Mouse (Mus musculus) CH12.LX (cell line): ENCODE results near the gene Gpr83. TPM values are rescaled to one million over a fixed set of nuclear protein-coding genes. Genes with fewer than 3 reads are reported as not detected.

ENCODE experiments used
- DNase-seq: peaks from one replicate; pipeline ENCODE4 v3.0.0-alpha.2; 2013; ENCODE audit errors: extremely low read depth
- H3K27ac ChIP-seq: 2 replicates; pipeline ENCODE4 v1.5.1; 2012; ENCODE audit warnings: low read depth, mild to moderate bottlenecking, control low read depth, moderate library complexity; ENCODE audit not compliant: insufficient read depth
- H3K27me3 ChIP-seq: replicated peaks from 2 replicates; pipeline ENCODE3; 2012; ENCODE audit warnings: inconsistent platforms
- H3K36me3 ChIP-seq, 2 experiments: replicated peaks in 1 of 2; 2 replicates each; pipeline versions ENCODE3 to v1.6.1; 2012; ENCODE audit warnings: inconsistent platforms in 1 of 2, low read length in 1 of 2, mild to moderate bottlenecking in 1 of 2, mixed read lengths in 1 of 2, moderate library complexity in 1 of 2; ENCODE audit not compliant: control insufficient read depth in 1 of 2, insufficient read depth in 1 of 2
- H3K4me1 ChIP-seq, 2 experiments: 2 replicates each; pipeline ENCODE4 v1.6.1; 2012; ENCODE audit warnings: inconsistent platforms in 1 of 2, moderate library complexity in 1 of 2; ENCODE audit not compliant: insufficient read depth in 2 of 2, control insufficient read depth in 1 of 2
- H3K4me2 ChIP-seq: 2 replicates; pipeline ENCODE4 v1.6.1; 2012; ENCODE audit warnings: low read depth, mild to moderate bottlenecking, control low read depth; ENCODE audit not compliant: poor library complexity, insufficient read depth, severe bottlenecking
- H3K4me3 ChIP-seq, 3 experiments: fragments of 150-350 bp in 1 of 3; sonication (generic) in 1 of 3; replicated peaks in 1 of 3; 2 replicates each; pipeline versions ENCODE3 to v1.5.1; 2011 to 2012; ENCODE audit warnings: low read depth in 2 of 3, low read length in 2 of 3, mild to moderate bottlenecking in 2 of 3, moderate library complexity in 2 of 3, control low read depth in 1 of 3, improper control_type of control experiment in 1 of 3, inconsistent platforms in 1 of 3, mixed read lengths in 1 of 3; ENCODE audit not compliant: poor library complexity in 1 of 3
- H3K79me2 ChIP-seq: replicated peaks from 2 replicates; pipeline ENCODE4 v1.6.1; 2012; ENCODE audit warnings: mild to moderate bottlenecking, moderate library complexity; ENCODE audit not compliant: control insufficient read depth, poor library complexity, insufficient read depth, severe bottlenecking; ENCODE audit errors: extremely low read depth
- H3K9ac ChIP-seq: 2 replicates; pipeline ENCODE4 v1.6.1; 2012; ENCODE audit warnings: low read depth, mild to moderate bottlenecking, control low read depth, moderate library complexity; ENCODE audit not compliant: insufficient read depth
- H3K9me3 ChIP-seq: replicated peaks from 2 replicates; pipeline ENCODE3; 2012; ENCODE audit warnings: low read length, inconsistent platforms, mixed read lengths
- BHLHE40 ChIP-seq: IDR thresholded peaks from 2 replicates; pipeline ENCODE4 v1.6.1; 2011; ENCODE audit warnings: mild to moderate bottlenecking, low read depth, low read length, improper control_type of control experiment
- CHD1 ChIP-seq: IDR thresholded peaks from 2 replicates; pipeline ENCODE4 v1.6.1; 2012; ENCODE audit warnings: low read depth, low read length, improper control_type of control experiment, inconsistent platforms
- CHD2 ChIP-seq: IDR thresholded peaks from 2 replicates; pipeline ENCODE4 v1.6.1; 2011; ENCODE audit warnings: low read length, improper control_type of control experiment
- CTCF ChIP-seq, 2 experiments: IDR thresholded peaks in 1 of 2; conservative IDR thresholded peaks in 1 of 2; 2 replicates each; pipeline ENCODE4 v1.5.1; 2011 to 2012; ENCODE audit warnings: low read depth in 2 of 2, low read length in 2 of 2, improper control_type of control experiment in 1 of 2, inconsistent platforms in 1 of 2, mild to moderate bottlenecking in 1 of 2, moderate library complexity in 1 of 2
- E2F4 ChIP-seq: IDR thresholded peaks from 2 replicates; pipeline ENCODE4 v1.6.1; 2011; ENCODE audit warnings: low read depth, low read length, improper control_type of control experiment; ENCODE audit not compliant: insufficient replicate concordance
- EP300 ChIP-seq: IDR thresholded peaks from 2 replicates; pipeline ENCODE4 v1.6.1; 2011; ENCODE audit warnings: low read length, improper control_type of control experiment
- ETS1 ChIP-seq: conservative IDR thresholded peaks from 2 replicates; pipeline ENCODE4 v1.6.1; 2012; ENCODE audit warnings: low read depth, mild to moderate bottlenecking, inconsistent platforms, low read length, improper control_type of control experiment, moderate library complexity
- GABPA ChIP-seq: IDR thresholded peaks from 2 replicates; pipeline ENCODE4 v1.6.1; 2012; ENCODE audit warnings: low read depth, low read length, improper control_type of control experiment, inconsistent platforms; ENCODE audit not compliant: insufficient replicate concordance
- HCFC1 ChIP-seq: IDR thresholded peaks from 2 replicates; pipeline ENCODE4 v1.6.1; 2012; ENCODE audit warnings: low read depth, mild to moderate bottlenecking, inconsistent platforms, low read length, improper control_type of control experiment
- IRF4 ChIP-seq: IDR thresholded peaks from 2 replicates; pipeline ENCODE4 v1.6.1; 2014; ENCODE audit warnings: low read depth, mild to moderate bottlenecking, inconsistent platforms, low read length, improper control_type of control experiment
- JUND ChIP-seq: conservative IDR thresholded peaks from 2 replicates; pipeline ENCODE4 v1.6.1; 2011; ENCODE audit warnings: low read depth, low read length, improper control_type of control experiment
- MAFK ChIP-seq: IDR thresholded peaks from 2 replicates; pipeline ENCODE4 v1.6.1; 2011; ENCODE audit warnings: low read length, improper control_type of control experiment; ENCODE audit not compliant: insufficient replicate concordance
- MAX ChIP-seq: IDR thresholded peaks from 2 replicates; pipeline ENCODE4 v1.6.1; 2011; ENCODE audit warnings: low read length, improper control_type of control experiment
- MEF2A ChIP-seq: IDR thresholded peaks from 2 replicates; pipeline ENCODE4 v1.6.1; 2014; ENCODE audit warnings: low read depth, mild to moderate bottlenecking, inconsistent platforms, low read length, improper control_type of control experiment, borderline replicate concordance
- MXI1 ChIP-seq: IDR thresholded peaks from 2 replicates; pipeline ENCODE4 v1.6.1; 2011; ENCODE audit warnings: mild to moderate bottlenecking, low read depth, low read length, improper control_type of control experiment
- NELFE ChIP-seq: IDR thresholded peaks from 2 replicates; pipeline ENCODE4 v1.6.1; 2011; ENCODE audit warnings: low read depth, low read length, improper control_type of control experiment
- NRF1 ChIP-seq: IDR thresholded peaks from 2 replicates; pipeline ENCODE4 v1.6.1; 2014; ENCODE audit warnings: low read depth, mild to moderate bottlenecking, inconsistent platforms, low read length, improper control_type of control experiment, moderate library complexity
- PAX5 ChIP-seq: IDR thresholded peaks from 2 replicates; pipeline ENCODE4 v1.6.1; 2012; ENCODE audit warnings: low read length, inconsistent platforms, mixed read lengths
- POLR2AphosphoS2 ChIP-seq: IDR thresholded peaks from 2 replicates; pipeline ENCODE4 v1.6.1; 2011; ENCODE audit warnings: low read depth, low read length, improper control_type of control experiment
- RAD21 ChIP-seq: IDR thresholded peaks from 2 replicates; pipeline ENCODE4 v1.6.1; 2011; ENCODE audit warnings: low read depth, mild to moderate bottlenecking, low read length, improper control_type of control experiment, moderate library complexity
- RCOR1 ChIP-seq: conservative IDR thresholded peaks from 2 replicates; pipeline ENCODE4 v1.6.1; 2012; ENCODE audit warnings: low read depth, mild to moderate bottlenecking, inconsistent platforms, low read length, improper control_type of control experiment
- SIN3A ChIP-seq: IDR thresholded peaks from 2 replicates; pipeline ENCODE4 v1.6.1; 2012; ENCODE audit warnings: low read length, improper control_type of control experiment, inconsistent platforms
- SMC3 ChIP-seq: IDR thresholded peaks from 2 replicates; pipeline ENCODE4 v1.6.1; 2011; ENCODE audit warnings: low read depth, low read length, improper control_type of control experiment
- TCF12 ChIP-seq: IDR thresholded peaks from 2 replicates; pipeline ENCODE4 v1.6.1; 2014; ENCODE audit warnings: low read depth, mild to moderate bottlenecking, inconsistent platforms, low read length, improper control_type of control experiment
- USF1 ChIP-seq: IDR thresholded peaks from 2 replicates; pipeline ENCODE4 v1.6.1; 2014; ENCODE audit warnings: low read depth, mild to moderate bottlenecking, inconsistent platforms, low read length, improper control_type of control experiment
- USF2 ChIP-seq: conservative IDR thresholded peaks from 2 replicates; pipeline ENCODE4 v1.6.1; 2011; ENCODE audit warnings: low read depth, low read length, improper control_type of control experiment
- ZMIZ1 ChIP-seq: IDR thresholded peaks from 2 replicates; pipeline ENCODE4 v1.6.1; 2012; ENCODE audit warnings: low read depth, mild to moderate bottlenecking, inconsistent platforms, low read length, improper control_type of control experiment
- ZNF384 ChIP-seq: IDR thresholded peaks from 2 replicates; pipeline ENCODE4 v1.6.1; 2012; ENCODE audit warnings: low read depth, low read length, improper control_type of control experiment, inconsistent platforms
- dilution Hi-C: fragments of 300-500 bp; cut with MboI; formaldehyde crosslinking; loops from 2 replicates; pipeline ENCODE4 v1.14.3; 2020; ENCODE audit warnings: low sequenced_read_pairs; ENCODE audit not compliant: extremely low pct_unique_long_range_greater_than_20kb, extremely low pct_ligation_motif_present
- in situ Hi-C: fragments of 300-500 bp; cut with MboI; formaldehyde crosslinking; loops from 3 replicates; pipeline ENCODE4 v1.14.3; 2019; ENCODE audit warnings: low sequenced_read_pairs, low pct_ligation_motif_present, low pct_unique_long_range_greater_than_20kb, mixed read lengths
- polyA plus RNA-seq: library from polyadenylated mRNA; unstranded; fragments of >175 nt; gene quantifications from 2 replicates; pipeline ENCODE4 v1.2.1, GENCODE M21; 2012; ENCODE audit warnings: low read depth; ENCODE audit not compliant: insufficient read length
- total RNA-seq, 2 experiments: library from RNA; depleted of rRNA; stranded (reverse); fragments of 300-350 nt in 1 of 2; fragments of >200 nt in 1 of 2; gene quantifications; 2 replicates each; pipeline ENCODE4 v1.2.3; 2012 to 2014

Gene Gpr83
- total and polyA plus RNA-seq, 3 experiments, result not detected

- H3K27ac ChIP-seq, result no peak overlapping the region
- H3K4me1 ChIP-seq, result peaks cover 0 to 18% of the 10 kb centered on the region in 2 experiments; a peak in 2 of 4 replicates
- H3K9me3 ChIP-seq, result no peaks in the 10 kb centered on the region
- no peak for TF ChIP-seq CHD1
- no peak for TF ChIP-seq ETS1
- TF ChIP-seq CTCF (conservative IDR thresholded peaks at IDR 0.05 in 1 of 2, IDR thresholded peaks at IDR 0.05 in 1 of 2; ENCODE audit: low read depth in 2 of 2, low read length in 2 of 2), result no peak
- TF ChIP-seq MAX, result no peak
- TF ChIP-seq PAX5, result no peak
- TF ChIP-seq MXI1, result no peak
- TF ChIP-seq ZMIZ1, result no peak
- no peak for TF ChIP-seq ZNF384
- TF ChIP-seq NELFE, result no peak
- TF ChIP-seq SMC3, result no peak
- no peak for TF ChIP-seq BHLHE40
- no peak for TF ChIP-seq TCF12
- no peak for TF ChIP-seq EP300
- no peak for TF ChIP-seq MAFK
- no peak for TF ChIP-seq E2F4
- no peak for TF ChIP-seq NRF1
- no peak for TF ChIP-seq SIN3A
- TF ChIP-seq USF2, result no peak
- TF ChIP-seq RCOR1, result no peak
- no peaks in the 10 kb centered on the region for H3K36me3 ChIP-seq
- in situ Hi-C loops (no loop called here), dilution Hi-C loops (no loop called here)
- no peak for DNase-seq
- H3K4me2 ChIP-seq, result no peak overlapping the region
- no peaks in the 10 kb centered on the region for H3K27me3 ChIP-seq
- no peak overlapping the region for H3K9ac ChIP-seq
- H3K4me3 ChIP-seq, result no peak overlapping the region
- H3K79me2 ChIP-seq, result no peaks in the 10 kb centered on the region
Observed at GRCm38 (mm10) chr9:14901757-14902156, 41.7 kb downstream of the Gpr83 start.

- no peak overlapping the region for H3K9ac ChIP-seq
- peaks cover 0 to 18% of the 10 kb centered on the region in 2 experiments; a peak in 2 of 4 replicates for H3K4me1 ChIP-seq
- in situ Hi-C loops, result no loop called here
- H3K36me3 ChIP-seq, result no peaks in the 10 kb centered on the region
- dilution Hi-C loops, result no loop called here
- TF ChIP-seq MXI1 (no peak), JUND (no peak), NRF1 (no peak), MAX (no peak), IRF4 (no peak), USF1 (no peak), CTCF (conservative IDR thresholded peaks at IDR 0.05 in 1 of 2, IDR thresholded peaks at IDR 0.05 in 1 of 2; ENCODE audit: low read depth in 2 of 2, low read length in 2 of 2) (no peak), GABPA (no peak), RAD21 (no peak), POLR2AphosphoS2 (no peak), TCF12 (no peak), HCFC1 (no peak), PAX5 (no peak), RCOR1 (no peak), EP300 (no peak), MAFK (no peak), SMC3 (no peak), CHD2 (no peak), ZNF384 (no peak), MEF2A (no peak)
- no peak overlapping the region for H3K4me3 ChIP-seq
- no peaks in the 10 kb centered on the region for H3K79me2 ChIP-seq
- H3K27ac ChIP-seq, result no peak overlapping the region
- no peaks in the 10 kb centered on the region for H3K27me3 ChIP-seq
- H3K4me2 ChIP-seq, result no peak overlapping the region
- DNase-seq, result no peak
- H3K9me3 ChIP-seq, result no peaks in the 10 kb centered on the region
Observed at GRCm38 (mm10) chr9:14902416-14902815, 42.4 kb downstream of the Gpr83 start.
